In the genomic region with DNA sequence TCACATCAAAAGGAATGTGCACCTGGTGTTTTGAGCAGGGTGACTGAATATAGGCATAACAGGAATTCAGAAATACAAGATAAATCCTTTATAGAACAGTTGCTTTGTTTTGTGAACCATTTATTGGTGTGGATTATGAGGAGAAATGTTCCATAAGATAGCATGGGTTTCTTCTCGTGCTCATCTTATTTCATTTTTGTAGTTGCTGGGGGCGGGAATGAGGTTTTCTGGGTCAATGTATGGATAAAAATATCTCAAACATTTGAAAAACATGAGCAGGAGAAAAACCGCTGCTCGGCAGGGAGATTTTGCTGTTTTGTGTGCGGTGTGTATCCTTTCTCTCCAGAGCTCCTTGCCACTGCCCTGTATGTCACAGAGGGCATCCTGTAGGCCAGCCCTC, we compare ENCODE assay signal across 17 mouse cellular contexts.
"Had no signal": no experiment of that assay in that cellular context is flagged by ENCODE, and none has a peak within 500 bp of the region (broad histone marks: within the 10 kb centered on the region; RNA-seq: fewer than 3 reads in every experiment).

No protein-coding gene starts in this region.

- H3K27ac ChIP-seq: midbrain, embryonic 10.5 days; midbrain, embryonic 12.5 days; neural tube, embryonic 13.5 days; neural tube, embryonic 15.5 days; stomach, embryonic 15.5 days; stomach, postnatal 0 days had no signal

- H3K4me3 ChIP-seq: midbrain, embryonic 10.5 days; midbrain, embryonic 12.5 days; myocyte; neural tube, embryonic 13.5 days; neural tube, embryonic 15.5 days; stomach, embryonic 15.5 days had no signal

- H3K36me3 ChIP-seq: midbrain, embryonic 10.5 days; midbrain, embryonic 12.5 days; neural tube, embryonic 13.5 days; stomach, embryonic 15.5 days had no signal

- H3K4me1 ChIP-seq: midbrain, embryonic 10.5 days; midbrain, embryonic 12.5 days; neural tube, embryonic 13.5 days; stomach, embryonic 15.5 days had no signal

- H3K27me3 ChIP-seq: midbrain, embryonic 12.5 days; neural tube, embryonic 13.5 days; neural tube, embryonic 15.5 days; stomach, embryonic 15.5 days had no signal

- H3K4me2 ChIP-seq: lung, embryonic 14.5 days; midbrain, embryonic 12.5 days; neural tube, embryonic 13.5 days; neural tube, embryonic 15.5 days; stomach, embryonic 15.5 days had no signal

- DNase-seq: lung, adult 18-20 months; lung, embryonic 14.5 days; lung, postnatal 10 days; lung, postnatal 4 days; midbrain, embryonic 14.5 days; right cerebral cortex, postnatal 14 days; thymus, adult 2 months; thymus, postnatal 25 days; thymus, postnatal 4 days had no signal

- H3K9me3 ChIP-seq: midbrain, embryonic 10.5 days; midbrain, embryonic 12.5 days; neural tube, embryonic 13.5 days; neural tube, embryonic 15.5 days; stomach, embryonic 15.5 days had no signal

- H3K9ac ChIP-seq: lung, embryonic 14.5 days; midbrain, embryonic 12.5 days; neural tube, embryonic 13.5 days; neural tube, embryonic 15.5 days; stomach, embryonic 15.5 days had no signal

- ATAC-seq: midbrain, embryonic 16.5 days had no signal
